Mouse (Mus musculus): Measurements from ENCODE around the gene Adra2a.

Adra2a gene

DNA sequence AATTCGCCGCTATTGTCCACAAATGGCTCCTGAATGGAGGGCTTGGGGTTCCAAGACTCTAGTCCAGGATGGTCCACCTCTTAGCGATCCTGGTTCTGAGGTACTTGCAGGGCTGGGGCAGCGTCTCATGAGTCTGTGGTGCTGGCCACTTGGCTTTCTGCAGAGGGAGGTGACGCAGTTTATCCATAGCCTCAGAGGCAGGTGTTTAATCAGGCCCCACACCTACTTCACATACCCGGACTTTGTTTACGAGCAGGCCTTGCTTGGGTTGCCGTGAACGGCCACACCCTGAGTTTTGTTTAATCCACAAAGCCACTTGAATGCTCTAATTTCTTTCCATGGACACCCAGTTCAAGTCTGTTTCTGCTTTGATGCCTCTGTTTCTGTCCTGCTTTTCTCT is 37.4 kb downstream of the Adra2a start:
- DNase-seq = no peak

- no peak for DNase-seq
Measured at GRCm38 (mm10) chr19:54081716-54082165, 37.8 kb downstream of the Adra2a start.

- DNase-seq = no peak
Measured at GRCm38 (mm10) chr19:54087319-54087718, 43.4 kb downstream of the Adra2a start.

GRCm38 (mm10) chr19:54093599-54093998 is 49.6 kb downstream of the Adra2a start:
- peak; percentile 8 for DNase-seq

DNA sequence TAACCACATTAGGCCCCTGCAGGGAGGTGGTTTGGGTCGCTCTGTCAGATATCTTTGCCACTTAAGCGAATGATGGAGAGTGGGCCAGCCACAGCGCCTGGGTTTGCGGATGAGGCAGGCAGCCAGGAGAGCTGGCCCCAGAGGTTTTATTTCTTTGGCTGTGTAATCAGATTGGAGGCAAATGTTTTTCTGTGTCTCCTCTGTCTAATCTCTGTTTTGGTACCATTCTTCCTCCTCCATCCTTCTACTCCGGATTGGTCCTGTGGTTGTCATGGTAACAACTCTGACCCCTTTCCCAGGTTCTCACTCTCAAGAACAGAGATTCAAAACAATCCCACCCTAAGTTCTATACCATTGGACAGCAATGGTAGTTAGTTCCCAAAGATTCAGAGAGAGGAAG is 51.8 kb downstream of the Adra2a start:
- no peak for DNase-seq

DNA sequence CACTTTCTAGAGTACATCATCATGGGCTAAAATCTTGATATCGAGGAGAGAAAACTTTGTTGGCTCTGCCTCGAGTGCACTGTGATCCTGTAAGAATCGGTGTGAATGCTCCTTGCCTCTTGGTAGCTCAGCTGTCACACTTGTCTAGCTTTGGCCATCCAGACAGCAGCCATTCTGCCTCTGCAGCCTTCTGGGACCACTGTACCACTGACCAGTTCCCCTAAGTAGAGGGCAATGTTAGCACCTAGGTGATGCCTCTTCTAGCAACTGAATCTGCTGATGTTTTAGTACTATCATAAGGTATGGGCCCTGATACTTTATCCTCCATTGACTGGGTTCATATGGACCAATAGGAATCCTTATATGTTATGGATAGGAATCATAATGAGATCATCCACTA is 54.4 kb downstream of the Adra2a start:
- DNase-seq = no peak
